Mouse (Mus musculus) CH12.LX (cell line): ENCODE data around the gene Gle1. TPM values are rescaled to one million over a fixed set of nuclear protein-coding genes. Genes with fewer than 3 reads are reported as not detected.
"Not testable (repeated sequence)": the region's sequence is repeated elsewhere in the genome, so short reads cannot be mapped to it uniquely, and the experiment has no call there.

ENCODE experiments used
- DNase-seq: peaks from one replicate; pipeline ENCODE4 v3.0.0-alpha.2; 2013; ENCODE audit errors: extremely low read depth
- H3K27ac ChIP-seq: 2 replicates; pipeline ENCODE4 v1.5.1; 2012; ENCODE audit warnings: low read depth, mild to moderate bottlenecking, control low read depth, moderate library complexity; ENCODE audit not compliant: insufficient read depth
- H3K27me3 ChIP-seq: replicated peaks from 2 replicates; pipeline ENCODE3; 2012; ENCODE audit warnings: inconsistent platforms
- H3K36me3 ChIP-seq, 2 experiments: replicated peaks in 1 of 2; 2 replicates each; pipeline versions ENCODE3 to v1.6.1; 2012; ENCODE audit warnings: inconsistent platforms in 1 of 2, low read length in 1 of 2, mild to moderate bottlenecking in 1 of 2, mixed read lengths in 1 of 2, moderate library complexity in 1 of 2; ENCODE audit not compliant: control insufficient read depth in 1 of 2, insufficient read depth in 1 of 2
- H3K4me1 ChIP-seq, 2 experiments: 2 replicates each; pipeline ENCODE4 v1.6.1; 2012; ENCODE audit warnings: inconsistent platforms in 1 of 2, moderate library complexity in 1 of 2; ENCODE audit not compliant: insufficient read depth in 2 of 2, control insufficient read depth in 1 of 2
- H3K4me2 ChIP-seq: 2 replicates; pipeline ENCODE4 v1.6.1; 2012; ENCODE audit warnings: low read depth, mild to moderate bottlenecking, control low read depth; ENCODE audit not compliant: poor library complexity, insufficient read depth, severe bottlenecking
- H3K4me3 ChIP-seq, 3 experiments: fragments of 150-350 bp in 1 of 3; sonication (generic) in 1 of 3; replicated peaks in 1 of 3; 2 replicates each; pipeline versions ENCODE3 to v1.5.1; 2011 to 2012; ENCODE audit warnings: low read depth in 2 of 3, low read length in 2 of 3, mild to moderate bottlenecking in 2 of 3, moderate library complexity in 2 of 3, control low read depth in 1 of 3, improper control_type of control experiment in 1 of 3, inconsistent platforms in 1 of 3, mixed read lengths in 1 of 3; ENCODE audit not compliant: poor library complexity in 1 of 3
- H3K79me2 ChIP-seq: replicated peaks from 2 replicates; pipeline ENCODE4 v1.6.1; 2012; ENCODE audit warnings: mild to moderate bottlenecking, moderate library complexity; ENCODE audit not compliant: control insufficient read depth, poor library complexity, insufficient read depth, severe bottlenecking; ENCODE audit errors: extremely low read depth
- H3K9ac ChIP-seq: 2 replicates; pipeline ENCODE4 v1.6.1; 2012; ENCODE audit warnings: low read depth, mild to moderate bottlenecking, control low read depth, moderate library complexity; ENCODE audit not compliant: insufficient read depth
- H3K9me3 ChIP-seq: replicated peaks from 2 replicates; pipeline ENCODE3; 2012; ENCODE audit warnings: low read length, inconsistent platforms, mixed read lengths
- BHLHE40 ChIP-seq: IDR thresholded peaks from 2 replicates; pipeline ENCODE4 v1.6.1; 2011; ENCODE audit warnings: mild to moderate bottlenecking, low read depth, low read length, improper control_type of control experiment
- CHD2 ChIP-seq: IDR thresholded peaks from 2 replicates; pipeline ENCODE4 v1.6.1; 2011; ENCODE audit warnings: low read length, improper control_type of control experiment
- EP300 ChIP-seq: IDR thresholded peaks from 2 replicates; pipeline ENCODE4 v1.6.1; 2011; ENCODE audit warnings: low read length, improper control_type of control experiment
- ETS1 ChIP-seq: conservative IDR thresholded peaks from 2 replicates; pipeline ENCODE4 v1.6.1; 2012; ENCODE audit warnings: low read depth, mild to moderate bottlenecking, inconsistent platforms, low read length, improper control_type of control experiment, moderate library complexity
- HCFC1 ChIP-seq: IDR thresholded peaks from 2 replicates; pipeline ENCODE4 v1.6.1; 2012; ENCODE audit warnings: low read depth, mild to moderate bottlenecking, inconsistent platforms, low read length, improper control_type of control experiment
- JUN ChIP-seq: IDR thresholded peaks from 2 replicates; pipeline ENCODE4 v1.6.1; 2011; ENCODE audit warnings: low read depth, mild to moderate bottlenecking, low read length, improper control_type of control experiment, moderate library complexity; ENCODE audit not compliant: insufficient read depth
- JUND ChIP-seq: conservative IDR thresholded peaks from 2 replicates; pipeline ENCODE4 v1.6.1; 2011; ENCODE audit warnings: low read depth, low read length, improper control_type of control experiment
- KAT2A ChIP-seq: IDR thresholded peaks from 2 replicates; pipeline ENCODE4 v1.6.1; 2012; ENCODE audit warnings: low read length, improper control_type of control experiment, inconsistent platforms; ENCODE audit not compliant: insufficient replicate concordance
- MAFK ChIP-seq: IDR thresholded peaks from 2 replicates; pipeline ENCODE4 v1.6.1; 2011; ENCODE audit warnings: low read length, improper control_type of control experiment; ENCODE audit not compliant: insufficient replicate concordance
- MAX ChIP-seq: IDR thresholded peaks from 2 replicates; pipeline ENCODE4 v1.6.1; 2011; ENCODE audit warnings: low read length, improper control_type of control experiment
- MXI1 ChIP-seq: IDR thresholded peaks from 2 replicates; pipeline ENCODE4 v1.6.1; 2011; ENCODE audit warnings: mild to moderate bottlenecking, low read depth, low read length, improper control_type of control experiment
- MYC ChIP-seq: IDR thresholded peaks from 2 replicates; pipeline ENCODE4 v1.6.1; 2011; ENCODE audit warnings: low read depth, mild to moderate bottlenecking, improper control_type of control experiment, low read length
- PAX5 ChIP-seq: IDR thresholded peaks from 2 replicates; pipeline ENCODE4 v1.6.1; 2012; ENCODE audit warnings: low read length, inconsistent platforms, mixed read lengths
- POLR2A ChIP-seq: IDR thresholded peaks from 2 replicates; pipeline ENCODE4 v1.6.1; 2011; ENCODE audit warnings: low read depth, mild to moderate bottlenecking, improper control_type of control experiment, low read length
- POLR2AphosphoS2 ChIP-seq: IDR thresholded peaks from 2 replicates; pipeline ENCODE4 v1.6.1; 2011; ENCODE audit warnings: low read depth, low read length, improper control_type of control experiment
- TBP ChIP-seq: conservative IDR thresholded peaks from 2 replicates; pipeline ENCODE4 v1.6.1; 2011; ENCODE audit warnings: low read depth, low read length, improper control_type of control experiment
- UBTF ChIP-seq: IDR thresholded peaks from 2 replicates; pipeline ENCODE4 v1.6.1; 2012; ENCODE audit warnings: low read depth, mild to moderate bottlenecking, inconsistent platforms, low read length, improper control_type of control experiment, moderate library complexity
- ZKSCAN1 ChIP-seq: IDR thresholded peaks from 2 replicates; pipeline ENCODE4 v1.6.1; 2012; ENCODE audit warnings: low read depth, inconsistent platforms, low read length, improper control_type of control experiment, borderline replicate concordance
- ZMIZ1 ChIP-seq: IDR thresholded peaks from 2 replicates; pipeline ENCODE4 v1.6.1; 2012; ENCODE audit warnings: low read depth, mild to moderate bottlenecking, inconsistent platforms, low read length, improper control_type of control experiment
- ZNF384 ChIP-seq: IDR thresholded peaks from 2 replicates; pipeline ENCODE4 v1.6.1; 2012; ENCODE audit warnings: low read depth, low read length, improper control_type of control experiment, inconsistent platforms
- dilution Hi-C: fragments of 300-500 bp; cut with MboI; formaldehyde crosslinking; loops from 2 replicates; pipeline ENCODE4 v1.14.3; 2020; ENCODE audit warnings: low sequenced_read_pairs; ENCODE audit not compliant: extremely low pct_unique_long_range_greater_than_20kb, extremely low pct_ligation_motif_present
- in situ Hi-C: fragments of 300-500 bp; cut with MboI; formaldehyde crosslinking; loops from 3 replicates; pipeline ENCODE4 v1.14.3; 2019; ENCODE audit warnings: low sequenced_read_pairs, low pct_ligation_motif_present, low pct_unique_long_range_greater_than_20kb, mixed read lengths
- polyA plus RNA-seq: library from polyadenylated mRNA; unstranded; fragments of >175 nt; gene quantifications from 2 replicates; pipeline ENCODE4 v1.2.1, GENCODE M21; 2012; ENCODE audit warnings: low read depth; ENCODE audit not compliant: insufficient read length
- total RNA-seq, 2 experiments: library from RNA; depleted of rRNA; stranded (reverse); fragments of 300-350 nt in 1 of 2; fragments of >200 nt in 1 of 2; gene quantifications; 2 replicates each; pipeline ENCODE4 v1.2.3; 2012 to 2014

Gle1 gene
- total and polyA plus RNA-seq, 3 experiments: 36.5 to 60.1 (median 38.0) TPM

DNA sequence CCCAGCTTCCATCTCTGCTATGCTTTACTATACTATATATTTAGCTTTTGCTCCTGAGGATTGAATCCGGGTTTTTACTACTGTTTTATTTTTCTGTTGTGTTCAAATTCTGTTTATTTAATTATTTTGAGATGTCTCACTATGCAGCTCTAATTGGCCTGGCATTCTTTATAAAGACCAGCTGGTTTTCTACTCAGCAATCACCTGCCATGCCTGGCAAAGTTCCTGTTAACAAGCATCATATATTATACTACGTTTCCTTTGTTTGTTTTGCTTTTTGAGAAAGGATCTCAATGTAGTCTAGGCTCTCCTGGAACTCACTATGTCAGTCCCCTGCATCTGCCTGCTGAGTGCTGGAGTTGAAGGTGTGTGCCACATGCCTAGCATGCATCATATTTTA, 37.9 kb upstream of the Gle1 start:
- H3K4me3 ChIP-seq: no peak overlapping the region
- H3K9me3 ChIP-seq: no peaks in the 10 kb centered on the region
- no peak overlapping the region for H3K4me2 ChIP-seq
- no peaks in the 10 kb centered on the region for H3K4me1 ChIP-seq
- H3K36me3 ChIP-seq: peaks cover 78 to 95% of the 10 kb centered on the region in 2 experiments
- dilution Hi-C loops: no loop called here
- no peak overlapping the region for H3K27ac ChIP-seq
- no peak for TF ChIP-seq MAFK
- TF ChIP-seq TBP: no peak
- TF ChIP-seq JUND: no peak
- no peak for TF ChIP-seq HCFC1
- no peak for TF ChIP-seq CHD2
- TF ChIP-seq ZNF384: no peak
- TF ChIP-seq POLR2AphosphoS2: no peak
- TF ChIP-seq MAX: no peak
- no peak for TF ChIP-seq BHLHE40
- no peak for TF ChIP-seq ZMIZ1
- TF ChIP-seq PAX5: no peak
- TF ChIP-seq ETS1: no peak
- no peak for TF ChIP-seq JUN
- TF ChIP-seq ZKSCAN1: no peak
- TF ChIP-seq EP300: no peak
- in situ Hi-C loops: no loop called here
- no peaks in the 10 kb centered on the region for H3K27me3 ChIP-seq
- H3K9ac ChIP-seq: no peak overlapping the region
- DNase-seq: no peak
- no peaks in the 10 kb centered on the region for H3K79me2 ChIP-seq

DNA sequence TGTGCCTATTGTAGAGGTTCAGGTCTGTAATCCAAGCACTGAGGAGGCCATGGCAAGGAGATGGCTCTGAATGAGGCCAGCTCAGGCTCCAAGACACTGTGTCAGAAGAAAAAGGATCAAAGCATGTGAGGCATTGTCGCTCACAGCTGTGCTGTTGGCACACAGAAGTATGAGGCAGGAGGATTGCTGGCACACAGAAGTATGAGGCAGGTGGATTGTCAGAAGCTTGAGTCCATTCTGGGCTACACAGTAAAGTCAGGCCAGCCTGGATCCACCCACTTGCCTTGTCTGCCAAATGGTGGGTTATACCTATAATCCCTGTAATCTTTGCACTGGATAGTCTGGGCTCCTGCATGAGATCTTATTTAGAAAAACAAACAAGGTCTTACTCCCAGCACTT, 37.1 kb upstream of the Gle1 start:
- Histone ChIP-seq H3K79me2 (no peaks in the 10 kb centered on the region), H3K27me3 (no peaks in the 10 kb centered on the region), H3K36me3 (peaks cover 78 to 95% of the 10 kb centered on the region in 2 experiments), H3K27ac (no peak overlapping the region), H3K4me3 (no peak overlapping the region), H3K9ac (no peak overlapping the region), H3K4me1 (no peaks in the 10 kb centered on the region), H3K9me3 (no peaks in the 10 kb centered on the region), H3K4me2 (no peak overlapping the region)
- in situ Hi-C loops (no loop called here), dilution Hi-C loops (no loop called here)
- TF ChIP-seq PAX5 (no peak), JUND (no peak)
- DNase-seq: no peak

DNA sequence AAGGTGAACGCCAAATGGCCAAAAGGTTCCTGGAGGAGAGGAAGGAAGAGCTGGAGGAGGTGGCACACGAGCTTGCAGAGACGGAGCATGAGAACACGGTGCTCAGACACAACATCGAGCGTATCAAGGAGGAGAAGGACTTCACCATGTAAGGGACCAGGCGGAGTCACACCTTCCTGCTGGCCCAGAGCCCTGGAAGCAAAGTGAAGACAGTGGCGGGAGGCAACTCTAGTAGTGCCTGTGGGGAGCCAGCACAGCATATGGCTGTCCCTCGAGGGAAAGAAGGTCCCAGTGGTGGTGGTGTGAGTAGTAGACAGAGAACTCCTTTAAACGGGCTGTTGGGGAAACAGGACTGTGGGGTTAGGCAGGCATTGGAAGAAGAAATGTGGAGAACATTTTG, 33.0 kb upstream of the Gle1 start:
- Histone ChIP-seq H3K4me2 (no peak overlapping the region), H3K27me3 (no peaks in the 10 kb centered on the region), H3K4me1 (no peaks in the 10 kb centered on the region), H3K4me3 (no peak overlapping the region), H3K36me3 (peaks cover 74 to 97% of the 10 kb centered on the region in 2 experiments), H3K9ac (no peak overlapping the region), H3K27ac (no peak overlapping the region), H3K9me3 (no peaks in the 10 kb centered on the region), H3K79me2 (no peaks in the 10 kb centered on the region)
- in situ Hi-C loops: no loop called here
- TF ChIP-seq TBP (no peak), POLR2A (no peak), MXI1 (no peak), BHLHE40 (no peak), ZKSCAN1 (no peak), JUND (no peak), MYC (no peak), KAT2A (no peak), UBTF (no peak)
- dilution Hi-C loops: no loop called here
- DNase-seq: no peak

DNA sequence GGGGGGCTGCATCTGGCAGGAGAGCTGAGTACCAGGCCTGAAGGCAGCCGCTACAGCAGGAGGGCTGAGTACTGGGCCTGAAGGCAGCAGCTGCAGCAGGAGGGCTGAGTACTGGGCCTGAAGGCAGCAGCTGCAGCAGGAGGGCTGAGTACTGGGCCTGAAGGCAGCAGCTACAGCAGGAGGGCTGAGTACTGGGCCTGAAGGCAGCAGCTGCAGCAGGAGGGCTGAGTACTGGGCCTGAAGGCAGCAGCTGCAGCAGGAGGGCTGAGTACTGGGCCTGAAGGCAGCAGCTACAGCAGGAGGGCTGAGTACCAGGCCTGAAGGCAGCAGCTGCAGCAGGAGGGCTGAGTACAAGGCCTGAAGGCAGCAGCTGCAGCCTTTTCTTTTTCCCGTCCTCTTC, 27.1 kb upstream of the Gle1 start:
- DNase-seq, H3K4me1 ChIP-seq, H3K4me3 ChIP-seq, in situ Hi-C loops, dilution Hi-C loops, H3K4me2 ChIP-seq, H3K27me3 ChIP-seq, H3K9me3 ChIP-seq, H3K9ac ChIP-seq, H3K27ac ChIP-seq, H3K79me2 ChIP-seq: not testable (repeated sequence)
- H3K36me3 ChIP-seq: peaks cover 49 to 85% of the 10 kb centered on the region in 2 experiments
